Comparison of ENCODE assay signal across 20 mouse cellular contexts in the genomic region with DNA sequence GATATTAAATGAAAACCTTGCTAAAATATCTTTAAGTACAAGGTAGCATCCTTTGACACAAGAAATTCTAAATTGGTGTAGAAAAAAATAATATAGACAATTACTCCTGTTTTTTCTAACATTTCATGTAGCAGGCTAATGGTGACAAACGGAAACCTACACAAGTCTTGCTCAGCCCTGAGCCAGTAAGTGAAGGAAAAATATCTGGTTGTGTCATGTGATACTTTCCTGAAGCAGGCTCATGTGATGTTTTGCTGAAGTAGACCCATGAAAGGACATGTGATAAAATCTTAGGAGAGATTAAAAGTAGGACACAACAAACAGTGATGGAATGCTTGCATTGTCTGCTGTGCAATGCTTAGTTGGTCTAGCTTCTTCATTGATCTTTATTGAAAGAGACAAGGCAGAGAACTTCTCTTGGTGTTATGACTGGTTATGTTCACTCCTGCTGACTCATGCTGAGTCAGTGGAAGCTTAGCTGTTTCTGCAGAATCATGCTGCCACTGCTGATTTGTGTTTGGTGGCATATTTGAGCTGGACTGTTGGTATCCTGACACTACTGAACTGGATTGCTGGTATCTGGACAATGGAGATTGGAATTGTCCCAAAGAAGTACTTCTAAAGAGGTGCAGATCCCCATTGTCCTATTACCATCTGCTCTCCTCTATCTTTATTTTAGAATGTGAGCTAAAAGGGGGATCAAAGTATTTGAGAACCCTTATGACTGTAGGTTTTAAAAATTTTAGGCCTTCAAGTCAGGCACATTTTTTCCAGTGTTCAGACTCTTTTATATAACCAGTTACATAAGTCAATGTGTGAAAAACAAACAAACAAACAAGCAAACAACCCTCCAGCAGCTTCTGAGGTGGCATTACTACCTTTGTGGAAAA. TPM values are rescaled to one million over a fixed set of nuclear protein-coding genes. Genes with fewer than 3 reads are reported as not detected.
DNase-seq lines count a peak whose midpoint lies in the region; ATAC-seq lines count a peak whose summit lies in the region.
"Had no signal": no experiment of that assay in that cellular context is flagged by ENCODE, and none has a peak within 500 bp of the region (broad histone marks: within the 10 kb centered on the region; RNA-seq: fewer than 3 reads in every experiment).

No protein-coding gene starts in this region.

- no peak overlapping the region for H3K4me3 ChIP-seq in heart, embryonic 13.5 days
- H3K4me3 ChIP-seq in heart, embryonic 11.5 days (ENCODE audit: low read depth, low read length) = no peak overlapping the region
- no peak overlapping the region for H3K4me3 ChIP-seq in liver, embryonic 11.5 days (ENCODE audit: low read depth, low read length)
- no peak overlapping the region for H3K4me3 ChIP-seq in forebrain, embryonic 14.5 days (ENCODE audit: low read depth, low read length)
- H3K4me3 ChIP-seq: heart, embryonic 15.5 days; hindbrain, embryonic 12.5 days; limb, embryonic 10.5 days; lung, embryonic 15.5 days had no signal

- no peak overlapping the region for H3K27ac ChIP-seq in heart, embryonic 13.5 days (replicated peaks)
- H3K27ac ChIP-seq in heart, embryonic 11.5 days (ENCODE audit: low read depth, low read length) = no peak overlapping the region
- H3K27ac ChIP-seq in liver, embryonic 11.5 days (ENCODE audit: low read depth, low read length) = no peak overlapping the region
- no peak overlapping the region for H3K27ac ChIP-seq in forebrain, embryonic 14.5 days (ENCODE audit: low read depth, low read length)
- H3K27ac ChIP-seq: heart, embryonic 15.5 days; hindbrain, embryonic 12.5 days; limb, embryonic 10.5 days; lung, embryonic 15.5 days had no signal

- peak; percentile 8 for DNase-seq in R1 (ENCODE audit: low read depth, low spot score)
- DNase-seq in liver, embryonic 11.5 days (ENCODE audit: low spot score) = no peak
- no peak for DNase-seq in lung, postnatal 14 days
- DNase-seq in forebrain, embryonic 14.5 days (ENCODE audit: low spot score) = no peak
- DNase-seq: adrenal gland, adult 8-10 months; cerebellum, postnatal 36 days; kidney, adult 2 months; kidney, postnatal 4 days; layer of hippocampus, postnatal 36 days; right cerebral cortex, postnatal 14 days; thymus, postnatal 14 days had no signal

- H3K9me3 ChIP-seq in heart, embryonic 13.5 days = peaks cover 7% of the 10 kb centered on the region; the same call in 1 of the 2 replicates
- H3K9me3 ChIP-seq in heart, embryonic 11.5 days (replicated peaks; ENCODE audit: control insufficient read depth, low read length) = no peaks in the 10 kb centered on the region
- H3K9me3 ChIP-seq in liver, embryonic 11.5 days (ENCODE audit: control insufficient read depth, low read length) = no peaks in the 10 kb centered on the region
- H3K9me3 ChIP-seq in forebrain, embryonic 14.5 days (replicated peaks; ENCODE audit: control insufficient read depth, low read length) = no peaks in the 10 kb centered on the region
- H3K9me3 ChIP-seq: hindbrain, embryonic 12.5 days; limb, embryonic 10.5 days; lung, embryonic 15.5 days had no signal

- ATAC-seq in heart, embryonic 13.5 days (ENCODE audit: extremely low read depth, insufficient number of reproducible peaks, low FRiP score, low TSS enrichment) = peak; percentile 61; the same call in 1 of the 2 replicates
- no peak for ATAC-seq in heart, embryonic 11.5 days (replicated peaks; ENCODE audit: insufficient number of reproducible peaks, low FRiP score, low TSS enrichment)
- ATAC-seq in liver, embryonic 11.5 days (replicated peaks; ENCODE audit: low FRiP score) = peak; percentile 65
- peak; percentile 95 for ATAC-seq in neutrophil, adult 5-6 weeks (ENCODE audit: extremely low read depth, insufficient number of reproducible peaks, low FRiP score, poor library complexity, severe bottlenecking)
- no peak for ATAC-seq in inflammation-experienced regulatory T-cells, adult 6 months
- ATAC-seq in forebrain, embryonic 14.5 days = no peak

- H3K36me3 ChIP-seq in heart, embryonic 13.5 days = no peaks in the 10 kb centered on the region
- H3K36me3 ChIP-seq in heart, embryonic 11.5 days (ENCODE audit: control insufficient read depth, insufficient read depth, low read length) = no peaks in the 10 kb centered on the region
- no peaks in the 10 kb centered on the region for H3K36me3 ChIP-seq in liver, embryonic 11.5 days (ENCODE audit: control insufficient read depth, insufficient read depth, low read length)
- no peaks in the 10 kb centered on the region for H3K36me3 ChIP-seq in forebrain, embryonic 14.5 days (ENCODE audit: control insufficient read depth, insufficient read depth, low read length)
- H3K36me3 ChIP-seq: heart, embryonic 15.5 days; hindbrain, embryonic 12.5 days; limb, embryonic 10.5 days; lung, embryonic 15.5 days had no signal

- H3K4me1 ChIP-seq in heart, embryonic 13.5 days = no peaks in the 10 kb centered on the region
- H3K4me1 ChIP-seq in heart, embryonic 11.5 days (ENCODE audit: control insufficient read depth, insufficient read depth, low read length) = no peaks in the 10 kb centered on the region
- H3K4me1 ChIP-seq in liver, embryonic 11.5 days (replicated peaks; ENCODE audit: control insufficient read depth, insufficient read depth, low read length) = no peaks in the 10 kb centered on the region
- no peaks in the 10 kb centered on the region for H3K4me1 ChIP-seq in forebrain, embryonic 14.5 days (ENCODE audit: control insufficient read depth, insufficient read depth, low read length)
- H3K4me1 ChIP-seq: heart, embryonic 15.5 days; hindbrain, embryonic 12.5 days; limb, embryonic 10.5 days; lung, embryonic 15.5 days had no signal

- H3K9ac ChIP-seq in heart, embryonic 13.5 days = no peak overlapping the region
- H3K9ac ChIP-seq in heart, embryonic 11.5 days (ENCODE audit: low read depth, low read length) = no peak overlapping the region
- H3K9ac ChIP-seq in liver, embryonic 11.5 days (ENCODE audit: low read depth, low read length) = no peak overlapping the region
- H3K9ac ChIP-seq in forebrain, embryonic 14.5 days (ENCODE audit: low read length) = no peak overlapping the region
- H3K9ac ChIP-seq: heart, embryonic 15.5 days; hindbrain, embryonic 12.5 days; lung, embryonic 15.5 days had no signal

- no peaks in the 10 kb centered on the region for H3K27me3 ChIP-seq in heart, embryonic 13.5 days (replicated peaks)
- H3K27me3 ChIP-seq in heart, embryonic 11.5 days (ENCODE audit: control insufficient read depth, insufficient read depth, low read length) = no peaks in the 10 kb centered on the region
- H3K27me3 ChIP-seq in liver, embryonic 11.5 days (replicated peaks; ENCODE audit: control insufficient read depth, insufficient read depth, low read length) = no peaks in the 10 kb centered on the region
- H3K27me3 ChIP-seq in forebrain, embryonic 14.5 days (replicated peaks; ENCODE audit: control insufficient read depth, insufficient read depth, low read length) = no peaks in the 10 kb centered on the region
- H3K27me3 ChIP-seq: heart, embryonic 15.5 days; hindbrain, embryonic 12.5 days; lung, embryonic 15.5 days had no signal

- WGBS in heart, embryonic 13.5 days = 68% methylated on average over 1 of the region's 1 CpGs
- 71% methylated on average over 1 of the region's 1 CpGs for WGBS in heart, embryonic 11.5 days (ENCODE audit: insufficient replicate concordance)
- WGBS in liver, embryonic 11.5 days = 84% methylated on average over 1 of the region's 1 CpGs
- 81% methylated on average over 1 of the region's 1 CpGs for WGBS in forebrain, embryonic 14.5 days

- no peak overlapping the region for H3K4me2 ChIP-seq in heart, embryonic 13.5 days
- no peak overlapping the region for H3K4me2 ChIP-seq in heart, embryonic 11.5 days
- no peak overlapping the region for H3K4me2 ChIP-seq in liver, embryonic 11.5 days
- H3K4me2 ChIP-seq in forebrain, embryonic 14.5 days (ENCODE audit: low read length) = no peak overlapping the region
- H3K4me2 ChIP-seq: heart, embryonic 15.5 days; hindbrain, embryonic 12.5 days; lung, embryonic 15.5 days had no signal

RNA-seq across cellular contexts. Expression of a gene that starts 22.2 kb away (rescaled TPM):
- 0.78 and 1.6 TPM in 2 replicates for polyA plus RNA-seq in heart, embryonic 13.5 days (2015; fragmentation: Nextera tagmentation; extraction: Ambion mirVana)
- 0.34 TPM in 1 of 2 replicates, not detected in the other for polyA plus RNA-seq in heart, embryonic 11.5 days (2014; fragmentation: Nextera tagmentation; extraction: Ambion mirVana)
- 2.6 and 3.1 TPM in 2 replicates for polyA plus RNA-seq in liver, embryonic 11.5 days (2014; fragmentation: Nextera tagmentation; extraction: Ambion mirVana)
- total RNA-seq in neutrophil, adult 5-6 weeks (2017) = 29.6 and 30.4 TPM in 2 replicates
- polyA plus RNA-seq in inflammation-experienced regulatory T-cells, adult 6 months (2017; shearing (Covaris generic)) = under 1 TPM in 1 of 3 experiments, not detected in 2; 0.40 TPM
- polyA plus RNA-seq in forebrain, embryonic 14.5 days (2014; fragmentation: Nextera tagmentation; extraction: Ambion mirVana) = 0.64 and 1.0 TPM in 2 replicates
- total RNA-seq: layer of hippocampus, postnatal 36 days had no signal

RNA-seq across cellular contexts. Expression of a gene that starts 34.7 kb away (rescaled TPM):
- polyA plus RNA-seq in heart, embryonic 13.5 days (2015; fragmentation: Nextera tagmentation; extraction: Ambion mirVana) = not detected in 2 replicates
- polyA plus RNA-seq in heart, embryonic 11.5 days (2014; fragmentation: Nextera tagmentation; extraction: Ambion mirVana) = not detected in 2 replicates
- polyA plus RNA-seq in liver, embryonic 11.5 days (2014; fragmentation: Nextera tagmentation; extraction: Ambion mirVana) = not detected in 2 replicates
- total RNA-seq in neutrophil, adult 5-6 weeks (2017) = 0.58 and 2.1 TPM in 2 replicates
- polyA plus RNA-seq in inflammation-experienced regulatory T-cells, adult 6 months (2017; shearing (Covaris generic)) = not detected
- polyA plus RNA-seq in forebrain, embryonic 14.5 days (2014; fragmentation: Nextera tagmentation; extraction: Ambion mirVana) = not detected in 2 replicates
- total RNA-seq: gastrocnemius, postnatal 4 days; layer of hippocampus, postnatal 36 days had no signal
- polyA plus RNA-seq: heart, embryonic 15.5 days; hindbrain, embryonic 12.5 days; kidney, adult 2 months; limb, embryonic 10.5 days; lung, embryonic 15.5 days had no signal

RNA-seq across cellular contexts. Expression of a gene that starts 54.5 kb away (rescaled TPM):
- not detected in 2 replicates for polyA plus RNA-seq in heart, embryonic 13.5 days (2015; fragmentation: Nextera tagmentation; extraction: Ambion mirVana)
- 0.11 TPM in 1 of 2 replicates, not detected in the other for polyA plus RNA-seq in heart, embryonic 11.5 days (2014; fragmentation: Nextera tagmentation; extraction: Ambion mirVana)
- polyA plus RNA-seq in liver, embryonic 11.5 days (2014; fragmentation: Nextera tagmentation; extraction: Ambion mirVana) = 0.92 and 1.8 TPM in 2 replicates
- total RNA-seq in neutrophil, adult 5-6 weeks (2017) = 512 and 520 TPM in 2 replicates
- not detected for polyA plus RNA-seq in inflammation-experienced regulatory T-cells, adult 6 months (2017; shearing (Covaris generic))
- polyA plus RNA-seq in forebrain, embryonic 14.5 days (2014; fragmentation: Nextera tagmentation; extraction: Ambion mirVana) = not detected in 2 replicates
- total RNA-seq: layer of hippocampus, postnatal 36 days had no signal
- polyA plus RNA-seq: hindbrain, embryonic 12.5 days; limb, embryonic 10.5 days had no signal

Comparison
In these comparisons a context has a peak if more than half of its experiments do, and no peak if none do; other contexts are left out.
1. ATAC-seq: peak in heart, embryonic 13.5 days (single experiment), liver, embryonic 11.5 days (single experiment) and neutrophil, adult 5-6 weeks (single experiment); none in heart, embryonic 11.5 days (single experiment), inflammation-experienced regulatory T-cells, adult 6 months (single experiment) and forebrain, embryonic 14.5 days (single experiment).